Comparison of ENCODE assay signal across 11 mouse cellular contexts in the genomic region with DNA sequence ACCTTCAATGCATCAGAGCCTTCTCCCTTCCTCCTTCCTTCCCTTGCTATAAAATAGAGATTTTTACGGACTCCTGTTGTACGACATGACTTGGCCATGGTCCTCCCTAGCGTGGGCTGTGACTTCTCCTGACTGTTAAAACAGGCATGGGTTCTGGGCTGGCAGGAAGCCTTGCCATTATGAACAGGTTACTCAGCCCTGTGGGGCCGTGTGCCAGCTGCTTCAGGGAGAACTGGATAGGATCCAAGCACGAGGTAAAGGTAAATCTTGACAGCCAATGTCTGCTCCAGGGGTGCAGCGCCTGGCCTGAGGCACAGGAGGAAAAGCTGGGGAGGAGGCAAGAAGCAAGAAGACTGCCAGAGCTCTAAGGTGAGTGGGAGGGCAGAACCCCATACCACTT. TPM values are rescaled to one million over a fixed set of nuclear protein-coding genes. Genes with fewer than 3 reads are reported as not detected.
A peak's percentile ranks its signal among the peaks of the same experiment; 100 is the strongest.
DNase-seq lines count a peak whose midpoint lies in the region; TF ChIP-seq lines count a peak whose summit lies in the region.
"Had no signal": no experiment of that assay in that cellular context is flagged by ENCODE, and none has a peak within 500 bp of the region (broad histone marks: within the 10 kb centered on the region; RNA-seq: fewer than 3 reads in every experiment).

No protein-coding gene starts in this region.

- DNase-seq in heart, postnatal 4 days: peak; percentile 20
- DNase-seq in heart, postnatal 10 days: no peak
- DNase-seq in brain, embryonic 14.5 days (ENCODE audit: low read depth): peak; percentile 6
- DNase-seq in kidney, postnatal 25 days: peak; percentile 47 to 64
- peak; percentile 69 to 80 for DNase-seq in lung, postnatal 4 days
- DNase-seq in spleen, postnatal 4 days (ENCODE audit: low spot score in 2 of 2): no peak
- DNase-seq in left cerebral cortex, adult 18-20 months (ENCODE audit: low spot score in 2 of 2): no peak
- DNase-seq in gastrocnemius, adult 2 months: no peak
- DNase-seq: embryo, embryonic 11 days; heart, adult 18-20 months had no signal

- TF ChIP-seq POLR2A in brain, embryonic 14.5 days (IDR thresholded peaks at IDR 0.05; ENCODE audit: borderline replicate concordance, extremely low read depth, insufficient read depth, insufficient read length, poor library complexity, severe bottlenecking): no peak

- no peak for TF ChIP-seq CTCF in brain, embryonic 14.5 days (IDR thresholded peaks at IDR 0.05; ENCODE audit: borderline replicate concordance, extremely low read depth, insufficient read depth, insufficient read length)
- no peak for TF ChIP-seq CTCF in gastrocnemius, adult 2 months (IDR thresholded peaks at IDR 0.05)

- H3K4me3 ChIP-seq in gastrocnemius, adult 2 months: no peak overlapping the region
- H3K4me3 ChIP-seq: hindbrain, embryonic 12.5 days had no signal

- no peak overlapping the region for H3K27ac ChIP-seq in gastrocnemius, adult 2 months
- H3K27ac ChIP-seq: hindbrain, embryonic 12.5 days had no signal

- intact Hi-C loops in heart, postnatal 10 days (cut with DNase I): no loop called here
- intact Hi-C loops in gastrocnemius, adult 2 months (cut with DNase I): no loop called here

RNA-seq across cellular contexts. Expression of a gene that starts 9.5 kb away (rescaled TPM):
- total RNA-seq in heart, postnatal 4 days (2021): 10 to 100 TPM; 59.9 to 65.8 TPM
- total RNA-seq in heart, postnatal 10 days (2021): 10 to 100 TPM; 45.9 to 65.9 TPM
- 51.8 and 63.7 TPM in 2 replicates for polyA plus RNA-seq in brain, embryonic 14.5 days (2012; rRNA removed)
- total RNA-seq in left cerebral cortex, adult 18-20 months (2021): 10 to 100 TPM; 43.6 to 48.1 TPM
- 1 to 10 TPM; 3.4 to 3.7 TPM for total RNA-seq in gastrocnemius, adult 2 months (2021)

Comparison
In these comparisons a context has a peak if more than half of its experiments do, and no peak if none do; other contexts are left out.
1. DNase-seq: peak in heart, postnatal 4 days (single experiment), brain, embryonic 14.5 days (single experiment), kidney, postnatal 25 days (2 of 2) and lung, postnatal 4 days (2 of 2); none in heart, postnatal 10 days (0 of 2), spleen, postnatal 4 days (0 of 2), left cerebral cortex, adult 18-20 months (0 of 2) and gastrocnemius, adult 2 months (single experiment).
2. RNA of a gene that starts 9.5 kb away (total RNA-seq): 45.9 to 65.9 TPM in heart, postnatal 10 days, 59.9 to 65.8 TPM in heart, postnatal 4 days and 43.6 to 48.1 TPM in left cerebral cortex, adult 18-20 months; 3.4 to 3.7 TPM in gastrocnemius, adult 2 months; every median in the first group is over 4 times any median in the second.